Mouse (Mus musculus): ENCODE results near the gene Glod4.

DNA sequence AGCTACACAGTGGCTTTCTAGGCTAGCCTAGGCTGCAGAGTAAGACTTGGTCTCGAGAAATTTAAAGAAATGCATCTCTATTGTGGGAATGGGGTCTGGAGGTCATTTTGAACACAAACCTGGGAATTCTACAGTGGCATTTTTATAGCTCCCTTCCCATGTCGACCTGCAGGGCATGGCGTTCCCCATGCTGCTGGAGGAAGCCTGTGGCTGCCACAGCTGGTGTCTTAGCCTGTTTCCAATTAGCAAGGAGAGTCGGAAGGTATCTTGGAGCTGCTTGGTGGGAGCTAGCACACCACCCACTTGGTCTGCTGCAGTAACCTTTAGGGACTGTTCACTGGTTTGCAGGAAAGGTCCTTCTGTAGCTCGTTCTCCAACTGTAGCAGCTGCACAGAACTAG, 12.6 kb upstream of the Glod4 start:
- TF ChIP-seq CTCF (IDR thresholded peaks at IDR 0.05; ENCODE audit: extremely low read depth, insufficient read length, insufficient replicate concordance, low read depth, low read length) (no peak), POLR2A (IDR thresholded peaks at IDR 0.05; ENCODE audit: low read depth, low read length) (no peak)

All from small intestine, adult 2 months (tissue).